Mouse (Mus musculus) heart, adult 18-20 months (tissue): ENCODE results near the gene Plcxd3. TPM values are rescaled to one million over a fixed set of nuclear protein-coding genes. Genes with fewer than 3 reads are reported as not detected.

Experiments
- DNase-seq, 2 experiments: peaks; one replicate each; pipeline ENCODE4 v3.0.0; 2021 to 2022; ENCODE audit warnings: mixed read lengths in 1 of 2
- long read RNA-seq, 2 experiments: library from polyadenylated mRNA; stranded (forward); transcript quantifications; one replicate each; pipeline ENCODE4 v2.0.0; 2021
- total RNA-seq, 2 experiments: library from RNA; stranded (reverse); gene quantifications; 2 replicates each; pipeline ENCODE4 v1.2.3; 2021

The Plcxd3 gene
- under 1 TPM; 0.37 to 0.67 TPM for total RNA-seq
- long read RNA-seq, experiment 1: 0 reads
- long read RNA-seq, experiment 2: 0 reads

GRCm38 (mm10) chr15:4375423-4376220 lies at the start of gene Plcxd3:
TSS of gene Plcxd3 (plus strand) at chr15:4375491.
- peak; percentile 11 to 22 for DNase-seq

DNA sequence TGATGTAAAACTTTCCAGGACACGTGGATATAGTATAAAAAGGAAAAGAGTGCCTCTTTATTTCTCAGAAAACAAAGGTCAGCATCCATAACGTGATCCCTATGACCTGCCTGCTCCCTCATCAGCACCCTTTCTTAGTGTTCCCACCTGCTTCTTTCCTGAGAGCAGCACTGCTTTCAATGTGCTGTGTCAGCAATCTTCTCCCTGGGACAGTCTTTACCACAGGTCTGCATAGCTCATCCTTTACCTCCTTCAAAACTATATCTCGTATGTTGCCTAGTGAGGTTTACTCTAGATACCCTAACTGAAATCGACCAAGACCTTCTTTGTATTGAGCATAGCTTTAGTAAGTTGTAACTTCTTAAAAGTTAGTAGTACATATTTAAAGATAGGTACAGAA lies 43.4 kb upstream of the Plcxd3 start:
- no peak for DNase-seq

- DNase-seq: no peak
Measured at GRCm38 (mm10) chr15:4341620-4342019, 33.7 kb upstream of the Plcxd3 start.

- no peak for DNase-seq
Measured at GRCm38 (mm10) chr15:4348816-4349553, 26.3 kb upstream of the Plcxd3 start.

DNA sequence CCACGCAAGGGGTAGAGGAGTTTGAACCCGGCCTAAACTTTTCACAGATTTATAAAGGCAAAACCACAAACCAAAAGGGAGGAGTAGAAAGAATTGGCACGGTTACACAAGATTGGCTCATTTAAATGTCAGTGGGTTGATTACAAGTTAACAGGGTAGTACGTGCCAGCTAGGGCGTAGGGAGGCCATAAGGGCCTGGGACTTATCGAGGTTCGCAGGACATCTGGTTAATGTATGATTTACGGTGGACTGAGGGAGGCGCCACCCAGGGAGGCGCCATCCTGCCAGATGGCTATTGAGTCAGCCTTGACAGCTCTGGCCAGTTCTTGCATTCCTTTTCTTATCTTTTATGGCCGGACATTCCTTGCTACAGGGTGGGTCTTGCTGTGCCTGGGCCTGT lies 18.9 kb upstream of the Plcxd3 start:
- peak; percentile 32 to 60 for DNase-seq

DNA sequence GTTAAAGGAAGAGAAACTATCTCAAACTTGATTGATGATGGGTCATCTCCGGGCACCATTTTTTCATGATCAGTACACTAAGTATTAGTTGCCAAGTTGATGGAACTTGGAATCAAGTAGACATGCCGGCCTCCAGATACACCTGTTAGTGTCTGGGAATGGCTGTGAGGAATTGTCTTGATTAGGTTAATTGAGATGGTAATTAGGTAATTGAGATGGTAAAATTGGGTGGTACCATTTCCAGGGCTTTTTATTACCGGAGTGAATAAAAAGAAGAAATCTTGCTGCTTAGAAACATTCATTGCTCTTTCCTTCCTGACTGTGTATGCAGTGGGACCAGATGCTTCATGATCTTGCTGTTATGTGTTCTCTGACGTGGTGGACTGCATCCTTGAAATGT lies 17.6 kb upstream of the Plcxd3 start:
- DNase-seq: no peak

DNA sequence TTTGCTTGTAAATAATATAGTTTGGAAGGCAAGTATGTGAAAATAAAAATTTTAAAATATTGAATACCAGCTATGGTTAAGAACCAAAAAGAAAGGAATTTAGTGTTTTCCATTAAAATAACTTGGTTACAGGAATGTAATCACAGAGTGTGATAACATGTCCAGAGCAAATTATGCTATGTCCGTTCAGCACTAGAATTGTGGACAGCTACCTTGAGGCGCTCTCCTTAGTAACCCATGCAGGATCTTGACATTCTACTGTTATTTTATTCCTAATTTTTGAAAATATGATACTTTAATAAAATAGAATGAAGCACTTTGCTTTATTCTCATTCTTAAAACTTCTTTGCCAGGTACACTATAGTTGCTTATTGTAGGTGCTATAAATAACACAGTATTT lies 7.5 kb upstream of the Plcxd3 start:
- no peak for DNase-seq

- no peak for DNase-seq
Measured at GRCm38 (mm10) chr15:4374453-4374990, 769 bp upstream of the Plcxd3 start.

DNA sequence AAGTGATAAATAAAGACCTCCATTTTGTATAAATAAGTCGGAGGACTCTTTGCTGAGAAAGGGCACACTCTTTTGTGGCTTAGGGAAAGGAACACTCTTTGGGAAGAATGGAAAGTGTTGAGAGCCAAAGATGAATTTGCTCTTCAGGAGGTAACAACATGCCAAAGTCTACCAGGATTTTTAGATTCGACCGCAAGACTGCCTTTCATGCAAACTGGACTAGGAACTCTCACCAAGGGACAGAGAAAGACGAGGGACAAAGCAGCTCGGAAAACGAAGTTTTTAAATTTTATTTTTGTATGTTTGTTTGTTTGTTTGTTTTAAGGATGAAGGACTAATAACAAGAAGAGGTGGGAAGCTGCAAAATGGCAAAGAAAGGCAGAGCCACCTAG lies 264 bp upstream of the Plcxd3 start:
- DNase-seq: no peak

DNA sequence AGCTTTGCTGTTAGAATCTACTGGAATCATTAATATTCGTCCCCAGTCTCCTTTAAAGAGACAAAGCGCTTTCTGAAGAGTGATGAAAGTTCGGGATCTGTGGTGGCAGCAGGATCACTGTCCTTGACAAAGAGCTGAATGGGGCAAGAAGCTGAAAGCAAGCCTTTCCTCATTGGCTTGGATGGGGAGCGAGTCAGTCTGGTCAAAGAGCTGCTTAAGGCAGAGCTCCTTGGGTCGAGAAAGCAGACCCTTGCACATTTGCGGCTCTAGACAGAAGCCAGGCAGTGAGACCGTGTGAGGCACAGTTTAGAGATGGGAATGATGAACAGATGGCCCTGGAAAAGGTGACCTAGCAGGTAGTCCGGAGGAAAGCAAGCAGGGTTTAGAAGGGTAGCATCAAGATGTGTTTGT lies 935 bp downstream of the Plcxd3 start:
- no peak for DNase-seq

DNA sequence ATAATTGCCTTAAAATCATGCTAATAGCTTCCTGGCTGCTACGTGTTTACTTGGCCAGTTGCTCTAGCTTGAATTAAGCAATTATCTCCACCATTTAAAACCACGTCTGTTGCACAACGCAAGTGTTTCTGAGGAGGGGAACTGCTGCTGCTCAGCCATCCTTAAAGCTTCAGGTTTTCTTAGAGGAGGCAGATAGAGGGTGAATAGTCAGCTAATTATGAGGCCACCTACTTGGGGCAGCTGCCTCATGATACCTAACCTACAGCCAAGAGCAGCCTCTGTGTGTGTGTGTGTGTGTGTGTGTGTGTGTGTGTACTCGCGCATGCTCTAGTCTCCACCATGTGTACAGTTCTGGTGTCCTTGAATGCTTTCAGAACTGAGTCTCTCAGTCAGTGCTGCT lies 3.5 kb downstream of the Plcxd3 start:
- DNase-seq: no peak

DNA sequence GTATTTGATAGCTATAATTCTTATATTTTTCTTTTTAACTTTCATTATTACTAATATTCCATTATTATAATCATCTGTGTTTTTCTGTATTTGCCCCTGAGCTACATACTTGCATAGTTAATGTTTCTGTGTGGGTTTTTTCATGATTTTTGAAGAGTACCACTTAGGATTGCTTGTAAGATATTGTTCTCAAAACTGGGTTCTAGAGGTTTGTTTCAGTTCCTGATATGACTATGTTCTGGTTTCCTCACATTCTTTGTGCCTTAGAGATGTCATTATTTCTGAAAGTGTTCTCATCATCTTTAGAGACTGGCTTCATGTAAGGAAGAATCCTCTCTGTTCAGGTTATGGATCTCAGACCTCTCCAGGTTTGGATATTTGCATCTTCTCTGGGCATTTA lies 12.5 kb downstream of the Plcxd3 start:
- no peak for DNase-seq

- no peak for DNase-seq
Measured at GRCm38 (mm10) chr15:4400096-4400495, 24.8 kb downstream of the Plcxd3 start.

- no peak for DNase-seq
Measured at GRCm38 (mm10) chr15:4411333-4411732, 36.0 kb downstream of the Plcxd3 start.

- no peak for DNase-seq
Measured at GRCm38 (mm10) chr15:4440081-4440480, 64.8 kb downstream of the Plcxd3 start.

- DNase-seq: no peak
Measured at GRCm38 (mm10) chr15:4496182-4496581, 120.9 kb downstream of the Plcxd3 start.

DNA sequence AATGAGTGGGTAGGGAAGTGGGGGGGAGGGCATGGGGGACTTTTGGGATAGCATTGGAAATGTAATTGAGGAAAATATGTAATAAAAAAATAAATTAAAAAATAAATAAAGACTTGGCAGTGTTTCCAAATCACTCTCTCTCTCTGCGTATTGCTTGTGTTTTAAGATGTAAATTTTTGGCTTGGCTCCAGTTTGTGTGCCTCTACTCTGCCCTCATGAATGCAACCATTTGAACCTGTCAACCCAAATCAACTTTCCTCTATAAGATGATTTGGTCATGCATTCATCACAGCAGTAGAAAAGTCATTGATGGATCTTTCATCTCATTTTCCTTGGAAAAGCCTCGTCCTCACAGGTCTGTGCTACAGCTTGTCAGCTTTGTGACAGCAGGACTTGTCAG lies 121.7 kb downstream of the Plcxd3 start:
- no peak for DNase-seq

- no peak for DNase-seq
Measured at GRCm38 (mm10) chr15:4498036-4498435, 122.7 kb downstream of the Plcxd3 start.

DNA sequence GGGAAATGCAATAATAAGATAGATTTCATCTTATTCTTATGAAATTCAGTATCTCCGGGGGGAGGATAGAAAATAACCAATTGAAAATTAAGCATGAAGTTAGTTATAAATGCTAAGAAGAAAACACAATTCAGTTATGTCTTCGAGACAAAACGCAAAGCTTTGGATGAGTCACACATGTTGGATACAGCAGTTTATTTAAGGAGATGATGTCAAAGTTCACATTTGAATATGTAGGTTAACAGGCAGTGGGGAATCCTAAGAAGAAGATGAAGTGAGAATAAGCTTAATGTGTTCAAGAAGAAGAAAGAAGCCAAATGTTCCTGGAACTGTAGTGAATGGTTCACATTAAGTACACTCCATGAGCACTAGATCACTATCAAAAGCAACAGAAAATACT lies 128.1 kb downstream of the Plcxd3 start:
- no peak for DNase-seq

- DNase-seq: no peak
Measured at GRCm38 (mm10) chr15:4503826-4504225, 128.5 kb downstream of the Plcxd3 start.

DNA sequence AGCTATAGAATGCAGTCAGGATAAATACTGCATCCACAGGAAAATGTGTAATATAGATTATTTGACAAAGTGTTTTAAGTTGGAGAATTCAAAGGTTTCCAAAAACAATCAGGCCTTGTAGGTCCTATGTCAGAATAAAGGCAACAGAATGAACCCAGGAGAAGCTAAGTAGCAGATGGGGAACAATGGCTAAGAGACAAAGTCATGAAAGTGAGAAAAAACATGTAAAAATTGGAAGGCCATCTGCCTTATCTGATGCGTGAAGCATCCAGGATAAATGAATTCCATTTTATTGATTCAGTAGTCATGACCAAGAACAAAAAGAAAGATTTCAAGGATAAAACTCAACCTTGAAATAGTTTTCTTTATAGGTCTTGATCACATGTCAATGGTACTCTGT lies 139.4 kb downstream of the Plcxd3 start:
- no peak for DNase-seq

DNA sequence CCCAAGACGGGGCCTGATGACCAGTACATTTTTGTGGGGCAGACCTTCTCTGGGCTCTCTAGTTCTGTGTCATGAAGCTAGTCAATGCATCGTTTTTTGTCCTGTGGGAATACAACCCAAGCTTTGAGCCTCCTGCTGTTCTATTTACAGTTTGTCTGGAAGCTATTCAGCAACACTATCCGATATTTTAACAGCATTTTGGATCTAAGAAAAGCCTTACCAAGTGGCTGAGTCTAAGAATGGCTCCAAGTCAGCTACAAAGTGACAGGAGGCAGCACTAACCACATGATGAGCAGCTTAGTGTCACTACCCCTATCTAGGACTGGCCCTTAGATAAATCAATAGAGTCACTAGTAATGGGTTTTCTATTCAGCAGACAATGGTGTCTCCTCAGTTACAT lies 149.3 kb downstream of the Plcxd3 start:
- no peak for DNase-seq

DNA sequence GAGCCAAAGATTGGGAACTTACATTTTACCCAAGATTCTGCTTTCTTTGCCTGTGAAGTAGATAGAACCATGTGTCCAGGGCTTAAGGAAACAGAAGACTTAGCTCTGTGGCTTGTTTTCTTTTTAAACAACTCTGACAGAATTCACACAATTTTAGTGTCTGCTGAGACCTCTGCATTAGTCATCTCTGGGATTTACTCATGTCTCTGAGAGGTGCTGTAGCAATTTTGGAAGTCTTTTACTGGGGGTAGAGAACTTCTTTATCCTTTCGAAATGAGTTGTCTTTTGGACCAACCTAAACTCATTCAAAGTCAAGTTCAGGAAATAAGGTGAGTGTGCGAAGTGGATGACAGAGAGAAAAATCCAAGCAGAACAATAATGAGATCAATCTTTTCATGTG lies 158.4 kb downstream of the Plcxd3 start:
- DNase-seq: no peak
